Mouse (Mus musculus) lung, postnatal 0 days (tissue): ENCODE results near the gene Pkn1.

ENCODE experiments used
- CTCF ChIP-seq: IDR thresholded peaks from 2 replicates; pipeline ENCODE4 v1.5.1; 2016; ENCODE audit warnings: antibody characterized with exemption, mild to moderate bottlenecking
- EP300 ChIP-seq: IDR thresholded peaks from 2 replicates; pipeline ENCODE4 v1.6.1; 2016; ENCODE audit warnings: antibody characterized with exemption, mild to moderate bottlenecking, control low read depth

DNA sequence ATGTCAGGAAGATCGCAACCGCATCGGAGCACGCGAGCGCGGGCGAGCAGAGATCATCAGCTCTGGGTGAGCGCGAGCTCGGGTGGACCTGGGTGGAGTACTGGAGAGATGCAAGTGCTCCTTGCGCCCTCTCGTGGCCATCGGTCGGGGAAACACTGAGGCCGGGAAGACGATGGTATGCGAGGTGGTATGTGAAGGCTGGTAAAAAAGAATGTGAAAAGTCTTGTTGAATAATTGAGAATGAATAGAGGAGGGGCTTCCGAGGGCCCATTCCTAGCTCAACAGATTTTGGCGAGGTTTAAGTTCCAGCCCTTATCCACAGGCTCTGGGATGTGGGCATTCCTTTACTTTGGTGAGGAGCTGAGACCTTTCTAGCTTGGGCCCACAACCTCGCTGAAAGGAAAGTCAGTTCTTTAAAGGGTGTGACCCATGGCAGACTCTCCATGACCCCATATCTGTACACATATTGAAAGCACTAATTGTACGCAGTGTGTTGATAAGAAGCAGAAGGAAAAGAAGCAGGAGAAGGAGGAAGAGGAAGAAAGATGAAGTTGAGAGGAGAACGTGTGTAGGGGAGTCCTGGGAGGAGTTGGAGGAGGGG is 76.5 kb downstream of the Pkn1 start:
- peak; percentile 92 for TF ChIP-seq CTCF
- no peak for TF ChIP-seq EP300
